Mouse (Mus musculus) liver, embryonic 14.5 days (tissue): ENCODE data around the gene Fam122a.

Experiments
- CTCF ChIP-seq: IDR thresholded peaks from 2 replicates; pipeline ENCODE4 v1.5.1; 2016; ENCODE audit warnings: antibody characterized with exemption, low read depth, control low read depth
- EP300 ChIP-seq: IDR thresholded peaks from 2 replicates; pipeline ENCODE4 v1.6.1; 2016; ENCODE audit warnings: antibody characterized with exemption, low read depth

DNA sequence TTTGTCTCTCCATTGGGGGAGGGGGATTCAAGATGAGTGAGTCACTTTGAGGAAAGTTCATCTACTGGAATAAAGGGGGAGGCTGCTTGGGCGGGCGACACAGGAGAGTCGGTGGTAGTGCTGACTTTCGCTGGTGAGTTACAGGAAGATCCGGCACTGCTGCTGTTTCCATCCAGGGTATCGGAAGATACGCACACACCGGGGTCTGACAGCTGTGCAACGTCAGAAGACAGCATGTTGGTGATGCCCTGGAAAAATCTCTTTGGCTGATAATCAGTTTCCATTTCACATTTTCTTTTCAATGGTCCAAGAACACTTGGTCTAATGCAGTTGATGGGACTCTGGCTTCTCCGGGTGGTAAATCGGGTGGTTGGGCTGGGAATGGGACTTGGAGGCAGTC is 695 bp downstream of the Fam122a start:
- no peak for TF ChIP-seq EP300
- no peak for TF ChIP-seq CTCF
